Mouse (Mus musculus) limb, embryonic 15.5 days (tissue): Measurements from ENCODE around the gene Fcgrt. TPM values are rescaled to one million over a fixed set of nuclear protein-coding genes. Genes with fewer than 3 reads are reported as not detected.
A peak's percentile ranks its signal among the peaks of the same experiment; 100 is the strongest.
"Not testable (repeated sequence)": the region's sequence is repeated elsewhere in the genome, so short reads cannot be mapped to it uniquely, and the experiment has no call there.

Source experiments
- ATAC-seq: fragments of 200-750 bp; cut with Nextera tagmentation; 2 replicates; pipeline ENCODE4 v1.8.0; 2017; ENCODE audit warnings: low read depth, moderate TSS enrichment; ENCODE audit not compliant: insufficient number of reproducible peaks, low FRiP score, low TSS enrichment
- H3K27ac ChIP-seq: fragments of 300-500 bp; sonication (generic); 2 replicates; pipeline ENCODE4 v1.5.1; 2015; ENCODE audit warnings: moderate library complexity, mild to moderate bottlenecking, inconsistent platforms
- H3K27me3 ChIP-seq: fragments of 300-500 bp; sonication (generic); 2 replicates; pipeline ENCODE4 v1.6.1; 2015; ENCODE audit warnings: inconsistent platforms
- H3K36me3 ChIP-seq: fragments of 300-500 bp; sonication (generic); 2 replicates; pipeline ENCODE4 v1.6.1; 2015; ENCODE audit warnings: inconsistent platforms
- H3K4me1 ChIP-seq: fragments of 300-500 bp; sonication (generic); 2 replicates; pipeline ENCODE4 v1.6.1; 2015; ENCODE audit warnings: inconsistent platforms
- H3K4me2 ChIP-seq: fragments of 300-500 bp; sonication (generic); 2 replicates; pipeline ENCODE4 v1.6.1; 2015; ENCODE audit warnings: mild to moderate bottlenecking, inconsistent platforms
- H3K4me3 ChIP-seq: fragments of 300-500 bp; sonication (generic); 2 replicates; pipeline ENCODE4 v1.5.1; 2015; ENCODE audit warnings: mild to moderate bottlenecking, inconsistent platforms
- H3K9ac ChIP-seq: fragments of 300-500 bp; sonication (generic); 2 replicates; pipeline ENCODE4 v1.6.1; 2015; ENCODE audit warnings: inconsistent platforms
- H3K9me3 ChIP-seq: fragments of 300-500 bp; sonication (generic); 2 replicates; pipeline ENCODE4 v1.6.1; 2016; ENCODE audit warnings: inconsistent platforms
- WGBS: fragments of 180-500 bp; shearing (Covaris S2); methylation state at CpG from one replicate; pipeline ENCODE4 v1.1.7; 2015; 5-methylcytosine and 5-hydroxymethylcytosine counted together
- polyA plus RNA-seq: library from polyadenylated mRNA; unstranded; fragments of >200 nt; fragmentation: Nextera tagmentation; extraction: Ambion mirVana; gene quantifications from 2 replicates; pipeline ENCODE4 v1.2.1, GENCODE M21; 2015

The Fcgrt gene
- 99.7 and 121 TPM in 2 replicates for polyA plus RNA-seq

- H3K36me3 ChIP-seq = 0 out of 2 replicates have a peak, but pooled peaks cover 2% of the 10 kb centered on the region
- peak within 1 kb of the TSS; percentile 54 for H3K9ac ChIP-seq
- no peaks in the 10 kb centered on the region for H3K9me3 ChIP-seq
- ATAC-seq = peak; percentile 91
- peak within 1 kb of the TSS; percentile 96 for H3K27ac ChIP-seq
- H3K27me3 ChIP-seq = no peaks in the 10 kb centered on the region
- H3K4me3 ChIP-seq = peak within 1 kb of the TSS; percentile 39
- peak within 1 kb of the TSS; percentile 56 for H3K4me2 ChIP-seq
- peaks cover 28% of the 10 kb centered on the region for H3K4me1 ChIP-seq
- 13% methylated on average over 7 of the region's 7 CpGs for WGBS
These were observed at the start of gene Fcgrt for GRCm38 (mm10) chr7:45103652-45104180. TSS of gene Fcgrt (minus strand) at chr7:45103851.

GRCm38 (mm10) chr7:45153052-45153451 lies 49.4 kb upstream of the Fcgrt start:
- not testable (repeated sequence) for H3K9ac ChIP-seq, H3K27me3 ChIP-seq, ATAC-seq, H3K9me3 ChIP-seq
- peak overlapping the region; percentile 58; the same call in 1 of the 2 replicates for H3K4me2 ChIP-seq
- H3K27ac ChIP-seq = 0 out of 2 replicates have a peak overlapping the region, but pooled peaks have one; percentile 99
- WGBS = 96% methylated on average over 2 of the region's 2 CpGs
- peak overlapping the region; percentile 78; the same call in 1 of the 2 replicates for H3K4me3 ChIP-seq
- peaks cover 14% of the 10 kb centered on the region; the same call in 1 of the 2 replicates for H3K4me1 ChIP-seq
- H3K36me3 ChIP-seq = peaks cover 18% of the 10 kb centered on the region

DNA sequence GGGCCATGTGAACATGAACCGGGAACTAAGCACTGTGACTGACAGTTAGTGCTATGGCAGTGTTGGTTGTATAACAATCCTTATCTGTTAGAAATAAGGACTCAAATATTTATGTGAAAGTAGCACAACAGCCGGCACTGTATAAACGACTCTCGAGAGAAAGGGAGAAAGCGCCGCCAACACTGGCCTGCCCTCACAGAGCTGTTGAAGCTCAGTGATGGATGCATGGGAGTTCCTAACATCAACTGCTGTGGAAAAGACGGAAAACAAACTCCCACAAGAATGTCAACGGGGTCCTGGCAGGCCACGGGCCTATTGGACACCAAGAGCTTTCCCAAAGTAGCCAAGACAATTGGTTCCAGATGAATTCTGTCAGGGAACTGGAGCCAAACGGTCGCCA lies 47.7 kb upstream of the Fcgrt start:
- no peak for ATAC-seq
- Histone ChIP-seq H3K9me3 (no peaks in the 10 kb centered on the region), H3K36me3 (peaks cover 26% of the 10 kb centered on the region), H3K9ac (no peak overlapping the region), H3K27me3 (no peaks in the 10 kb centered on the region), H3K4me3 (no peak overlapping the region), H3K27ac (no peak overlapping the region), H3K4me2 (no peak overlapping the region), H3K4me1 (peaks cover 14% of the 10 kb centered on the region; the same call in 1 of the 2 replicates)
- 33% methylated on average over 11 of the region's 11 CpGs for WGBS

DNA sequence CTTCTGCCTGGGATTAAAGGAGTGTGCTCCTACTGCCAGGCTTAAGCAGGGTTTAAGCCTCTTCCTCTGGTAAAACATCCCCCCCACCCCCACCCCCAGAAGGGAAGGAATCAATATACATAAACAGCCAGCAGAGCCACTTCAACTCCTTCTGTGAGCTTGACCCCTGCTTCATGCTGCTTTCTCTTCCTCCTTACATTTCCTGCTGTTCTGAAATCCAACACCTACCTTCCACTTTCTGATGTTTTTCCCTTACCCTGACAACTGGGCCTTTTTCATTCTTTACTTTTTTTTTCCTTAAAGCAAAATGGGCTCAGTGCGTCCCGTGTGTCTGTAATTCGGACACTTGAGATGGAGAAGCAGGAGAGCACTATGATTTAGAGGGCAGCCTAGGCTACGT lies 46.7 kb upstream of the Fcgrt start:
- Histone ChIP-seq H3K9me3 (no peaks in the 10 kb centered on the region), H3K27ac (no peak overlapping the region), H3K4me1 (peaks cover 11% of the 10 kb centered on the region; the same call in 1 of the 2 replicates), H3K9ac (no peak overlapping the region), H3K27me3 (no peaks in the 10 kb centered on the region), H3K4me2 (no peak overlapping the region), H3K4me3 (no peak overlapping the region), H3K36me3 (peaks cover 36% of the 10 kb centered on the region)
- 42% methylated on average over 4 of the region's 4 CpGs for WGBS
- no peak for ATAC-seq

- Histone ChIP-seq H3K4me3 (no peak overlapping the region), H3K4me1 (peaks cover 5% of the 10 kb centered on the region; the same call in 1 of the 2 replicates), H3K36me3 (peaks cover 44% of the 10 kb centered on the region), H3K9me3 (no peaks in the 10 kb centered on the region), H3K9ac (no peak overlapping the region), H3K4me2 (no peak overlapping the region), H3K27ac (no peak overlapping the region), H3K27me3 (no peaks in the 10 kb centered on the region)
- no peak for ATAC-seq
- WGBS = 74% methylated on average over 6 of the region's 6 CpGs
These were observed 45.9 kb upstream of the Fcgrt start for GRCm38 (mm10) chr7:45149545-45149944.

- no peak overlapping the region for H3K9ac ChIP-seq
- no peak overlapping the region for H3K4me2 ChIP-seq
- no peak overlapping the region for H3K27ac ChIP-seq
- no peaks in the 10 kb centered on the region for H3K9me3 ChIP-seq
- H3K36me3 ChIP-seq = peaks cover 53% of the 10 kb centered on the region
- no peak for ATAC-seq
- no peak overlapping the region for H3K4me3 ChIP-seq
- WGBS = 58% methylated on average over 4 of the region's 4 CpGs
- peaks cover 4% of the 10 kb centered on the region; the same call in 1 of the 2 replicates for H3K4me1 ChIP-seq
- H3K27me3 ChIP-seq = no peaks in the 10 kb centered on the region
These were observed 45.0 kb upstream of the Fcgrt start for GRCm38 (mm10) chr7:45148534-45149098.

- Histone ChIP-seq H3K9ac (no peak overlapping the region), H3K4me1 (no peaks in the 10 kb centered on the region), H3K27me3 (no peaks in the 10 kb centered on the region), H3K27ac (no peak overlapping the region), H3K4me2 (no peak overlapping the region), H3K4me3 (no peak overlapping the region), H3K9me3 (no peaks in the 10 kb centered on the region), H3K36me3 (peaks cover 60% of the 10 kb centered on the region)
- WGBS = 88% methylated on average over 11 of the region's 11 CpGs
- no peak for ATAC-seq
These were observed 44.2 kb upstream of the Fcgrt start for GRCm38 (mm10) chr7:45147899-45148298.

DNA sequence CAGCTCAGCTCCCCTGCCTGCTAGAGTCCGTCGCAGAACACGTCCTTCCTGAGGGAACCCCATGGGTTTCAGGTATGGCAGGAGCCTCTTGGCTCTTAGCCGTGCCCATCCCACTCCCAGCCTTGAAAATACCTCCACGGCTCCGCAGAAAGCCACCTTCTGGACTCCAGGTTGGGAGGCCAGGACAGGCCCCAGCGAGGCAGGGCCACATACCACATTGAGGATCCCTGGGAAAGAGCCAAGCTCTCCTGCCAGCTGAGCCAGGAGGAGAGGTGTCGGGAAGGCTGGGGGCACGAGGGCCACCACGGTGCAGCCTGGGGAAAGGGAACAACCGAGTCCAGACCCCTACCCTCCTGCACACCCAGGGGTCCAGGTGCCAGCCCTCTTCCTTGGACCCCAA lies 43.6 kb upstream of the Fcgrt start:
- peaks cover 66% of the 10 kb centered on the region for H3K36me3 ChIP-seq
- H3K9me3 ChIP-seq = no peaks in the 10 kb centered on the region

DNA sequence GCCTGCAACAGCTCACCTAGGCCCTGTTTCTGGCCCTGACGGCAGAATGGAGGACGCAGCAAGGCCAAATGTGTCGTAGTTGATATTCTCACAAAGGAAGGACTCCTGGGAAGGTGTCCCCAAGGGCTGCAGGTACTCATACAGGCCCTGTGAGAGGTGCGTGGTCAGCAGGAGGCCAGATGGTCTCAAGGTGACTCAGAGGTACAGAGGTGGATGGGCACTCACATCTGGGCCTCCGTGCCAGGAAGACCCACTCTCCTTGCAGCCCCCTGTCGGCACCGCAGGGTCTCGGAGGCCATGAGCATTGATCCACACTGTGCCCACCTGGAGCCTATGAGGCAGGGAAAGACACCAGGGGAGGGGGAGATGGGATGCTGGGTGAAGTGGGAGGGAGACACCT lies 41.8 kb upstream of the Fcgrt start:
- peaks cover 72% of the 10 kb centered on the region for H3K36me3 ChIP-seq
- H3K27ac ChIP-seq = no peak overlapping the region
- WGBS = 92% methylated on average over 8 of the region's 8 CpGs
- H3K9me3 ChIP-seq = no peaks in the 10 kb centered on the region
- H3K4me1 ChIP-seq = no peaks in the 10 kb centered on the region
- no peak overlapping the region for H3K9ac ChIP-seq
- ATAC-seq = no peak
- H3K4me3 ChIP-seq = no peak overlapping the region
- no peaks in the 10 kb centered on the region for H3K27me3 ChIP-seq
- H3K4me2 ChIP-seq = no peak overlapping the region

More for the DNA sequence above, 43.6 kb upstream of the Fcgrt start:
- WGBS = 91% methylated on average over 11 of the region's 11 CpGs
- no peak overlapping the region for H3K9ac ChIP-seq
- H3K4me2 ChIP-seq = no peak overlapping the region
- H3K4me1 ChIP-seq = no peaks in the 10 kb centered on the region
- H3K27me3 ChIP-seq = no peaks in the 10 kb centered on the region
- no peak for ATAC-seq
- no peak overlapping the region for H3K4me3 ChIP-seq
- no peak overlapping the region for H3K27ac ChIP-seq

DNA sequence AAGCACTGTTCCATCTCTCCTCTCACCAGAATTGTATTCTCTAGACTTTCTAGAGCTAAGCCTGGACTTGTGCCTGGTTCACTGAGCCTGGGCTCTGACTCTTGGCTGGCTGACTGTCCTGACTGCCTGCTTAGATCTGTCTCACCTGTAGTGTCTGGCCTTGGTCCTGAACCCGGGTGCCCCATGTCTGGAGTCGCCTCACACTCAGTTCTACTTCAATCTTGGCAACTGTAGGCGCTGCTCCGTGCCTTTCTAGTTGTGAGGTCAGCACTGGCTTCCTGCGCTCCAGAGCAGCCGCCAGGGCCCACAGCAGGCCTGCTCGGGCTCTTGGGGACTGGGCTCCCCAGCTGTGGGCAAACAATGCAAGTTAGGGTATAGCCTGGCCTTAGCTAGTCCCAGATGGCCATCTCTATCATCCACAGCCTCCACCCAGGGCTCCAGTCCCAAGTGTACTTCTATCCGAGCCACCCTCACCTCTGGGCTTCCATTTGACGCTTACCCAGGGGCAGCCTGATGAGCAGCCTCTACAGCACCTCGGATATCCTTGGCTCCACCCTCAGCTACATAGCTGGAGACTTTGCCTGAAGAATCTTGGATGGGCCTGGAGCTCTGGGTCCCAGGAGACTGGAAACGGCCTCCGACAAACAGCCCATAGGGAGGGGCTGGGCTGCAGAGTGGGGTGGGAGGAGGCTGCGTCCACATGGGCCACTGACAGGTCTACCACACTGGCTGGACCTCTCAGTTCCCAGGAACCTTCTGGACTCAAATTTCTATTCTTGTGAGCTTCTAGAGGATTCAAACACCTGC lies 40.9 kb upstream of the Fcgrt start:
- no peak overlapping the region for H3K4me2 ChIP-seq
- no peaks in the 10 kb centered on the region for H3K27me3 ChIP-seq
- H3K4me1 ChIP-seq = no peaks in the 10 kb centered on the region; the same call in 1 of the 2 replicates
- H3K36me3 ChIP-seq = peaks cover 72% of the 10 kb centered on the region
- ATAC-seq = no peak
- no peak overlapping the region for H3K4me3 ChIP-seq
- H3K9ac ChIP-seq = no peak overlapping the region
- H3K27ac ChIP-seq = no peak overlapping the region
- no peaks in the 10 kb centered on the region for H3K9me3 ChIP-seq
- WGBS = 85% methylated on average over 13 of the region's 13 CpGs

GRCm38 (mm10) chr7:45141914-45142313 lies 38.3 kb upstream of the Fcgrt start:
- Histone ChIP-seq H3K9ac (no peak overlapping the region), H3K9me3 (no peaks in the 10 kb centered on the region), H3K4me2 (no peak overlapping the region), H3K27ac (no peak overlapping the region), H3K4me1 (no peaks in the 10 kb centered on the region; the same call in 1 of the 2 replicates), H3K36me3 (peaks cover 52% of the 10 kb centered on the region), H3K4me3 (no peak overlapping the region), H3K27me3 (no peaks in the 10 kb centered on the region)
- 85% methylated on average over 5 of the region's 5 CpGs for WGBS
- ATAC-seq = no peak

GRCm38 (mm10) chr7:45141319-45141718 lies 37.7 kb upstream of the Fcgrt start:
- H3K9ac ChIP-seq = no peak overlapping the region

More at GRCm38 (mm10) chr7:45141319-45141718, 37.7 kb upstream of the Fcgrt start:
- Histone ChIP-seq H3K27ac (no peak overlapping the region), H3K4me3 (no peak overlapping the region), H3K4me1 (no peaks in the 10 kb centered on the region; the same call in 1 of the 2 replicates), H3K9me3 (no peaks in the 10 kb centered on the region), H3K4me2 (no peak overlapping the region), H3K36me3 (peaks cover 46% of the 10 kb centered on the region), H3K27me3 (no peaks in the 10 kb centered on the region)
- no peak for ATAC-seq
- WGBS = 92% methylated on average over 3 of the region's 3 CpGs
